Mouse (Mus musculus) lung, postnatal 25 days (tissue): ENCODE data around the gene Nudt3.

Experiments used
- DNase-seq: peaks from one replicate; pipeline ENCODE4 v3.0.0; 2022; ENCODE audit warnings: low spot score

The Nudt3 gene

DNA sequence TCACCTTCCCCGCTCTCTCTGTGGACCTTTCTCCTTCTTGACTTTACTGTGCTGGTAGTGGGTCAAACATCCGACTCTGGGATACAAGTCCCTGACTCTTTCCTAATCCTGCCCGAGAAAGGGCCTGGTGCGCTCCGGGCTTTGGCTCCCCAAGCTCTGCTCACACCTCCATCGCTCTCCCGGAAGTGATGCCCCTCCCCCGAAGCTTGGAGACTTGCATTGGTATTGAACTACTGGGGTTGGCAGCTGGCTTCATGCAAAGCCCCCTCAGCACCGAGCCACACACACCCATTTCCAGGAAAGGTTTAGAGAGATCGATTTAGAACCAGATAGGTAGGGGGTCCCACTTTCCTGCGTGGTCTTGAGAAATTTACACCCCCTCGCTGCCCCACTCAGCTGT lies 77.3 kb downstream of the Nudt3 start:
- DNase-seq = no peak

DNA sequence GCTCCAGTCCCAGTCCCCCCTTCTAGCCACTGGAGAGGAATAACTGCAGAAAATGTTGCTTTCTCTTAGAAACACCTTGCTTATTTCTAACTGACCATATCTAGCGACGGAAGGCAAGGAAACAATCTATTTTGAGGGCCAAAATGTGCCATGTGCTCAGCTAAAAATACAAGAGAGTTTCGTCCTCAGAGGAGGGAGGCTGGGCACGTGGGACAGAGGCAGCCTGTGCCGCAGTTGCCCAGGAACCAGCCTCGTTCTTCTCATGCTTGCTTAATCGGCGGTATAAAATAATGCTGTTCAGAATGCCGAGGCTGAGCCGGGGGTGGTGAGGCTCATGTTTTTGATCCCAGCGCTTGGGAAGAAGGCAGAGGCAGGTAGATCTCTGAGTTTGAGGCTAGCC lies 78.7 kb downstream of the Nudt3 start:
- no peak for DNase-seq

DNA sequence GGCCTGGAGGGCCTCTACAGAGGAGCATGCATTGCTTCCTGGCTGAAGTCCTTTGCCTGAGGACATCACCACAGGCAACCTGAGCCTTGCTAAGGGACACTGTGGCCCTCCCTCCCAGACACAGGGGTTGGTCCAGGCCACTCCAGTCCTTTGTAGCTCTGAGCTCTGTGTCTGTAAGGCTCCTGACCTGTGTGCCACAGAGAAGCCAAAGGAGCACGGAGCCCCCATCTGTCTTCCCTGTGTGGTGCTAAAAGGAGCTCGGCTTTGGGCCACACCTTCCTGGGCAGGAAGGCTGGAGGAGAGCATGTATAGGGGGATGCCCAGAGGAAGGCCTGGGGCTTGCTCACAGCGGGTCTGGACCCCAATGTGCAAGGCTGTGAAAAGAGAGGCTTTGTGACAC lies 81.3 kb downstream of the Nudt3 start:
- DNase-seq = no peak

DNA sequence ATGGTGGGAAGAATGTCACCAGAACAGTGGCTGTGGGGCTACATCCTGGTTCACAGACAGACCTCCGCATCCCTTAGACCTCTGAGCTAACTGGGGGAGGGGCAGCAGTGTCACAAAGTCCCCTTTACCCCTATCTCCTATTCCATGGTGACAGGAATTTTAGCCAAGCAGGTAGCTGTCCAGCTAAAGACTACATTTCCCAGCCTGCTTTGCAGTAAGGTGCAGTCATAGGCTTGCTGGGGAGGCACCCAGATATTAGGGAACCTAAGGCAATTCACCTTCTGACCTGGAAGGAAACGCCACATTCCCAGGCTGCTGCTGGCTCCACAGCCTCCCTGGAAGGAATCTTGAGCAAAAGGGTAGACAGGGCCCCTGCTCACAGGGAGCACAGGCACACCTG lies 82.0 kb downstream of the Nudt3 start:
- DNase-seq = no peak

DNA sequence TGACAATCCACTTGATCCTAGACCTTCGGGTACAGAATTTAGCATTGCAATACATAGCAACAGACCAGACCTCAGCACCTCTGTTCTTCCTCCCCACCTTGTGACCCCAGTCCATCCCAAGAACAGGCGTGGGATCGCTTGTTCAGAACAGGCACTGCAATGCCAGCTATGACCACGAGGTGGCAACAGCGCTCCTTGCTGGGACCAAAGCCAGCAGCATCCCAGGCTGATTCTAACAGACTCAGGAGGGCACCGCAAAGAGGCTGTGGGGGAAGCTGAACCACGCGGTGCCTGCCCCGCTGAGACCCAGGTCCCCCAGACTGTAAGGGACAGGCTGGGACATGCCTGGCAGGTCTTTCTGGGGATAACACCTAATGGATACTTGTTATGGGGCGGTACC lies 88.6 kb downstream of the Nudt3 start:
- peak; percentile 86 for DNase-seq

DNA sequence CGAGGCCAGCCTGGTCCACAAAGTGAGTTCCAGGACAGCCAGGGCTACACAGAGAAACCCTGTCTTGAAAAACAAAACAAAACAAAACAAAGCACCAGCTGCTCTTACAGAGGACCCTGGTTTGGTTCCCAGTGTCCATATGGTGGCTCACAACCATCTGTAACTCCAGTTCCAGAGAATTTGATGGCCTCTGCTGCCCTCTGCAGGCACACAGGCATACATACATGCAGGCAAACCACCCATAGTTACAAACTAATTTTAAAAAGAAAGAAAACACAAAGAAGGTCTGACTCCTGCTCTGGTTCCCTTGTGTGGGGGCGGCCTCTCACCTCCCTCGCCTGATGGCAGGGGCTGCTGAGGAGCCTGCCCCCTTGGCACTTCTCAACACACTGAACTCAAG lies 89.9 kb downstream of the Nudt3 start:
- no peak for DNase-seq

DNA sequence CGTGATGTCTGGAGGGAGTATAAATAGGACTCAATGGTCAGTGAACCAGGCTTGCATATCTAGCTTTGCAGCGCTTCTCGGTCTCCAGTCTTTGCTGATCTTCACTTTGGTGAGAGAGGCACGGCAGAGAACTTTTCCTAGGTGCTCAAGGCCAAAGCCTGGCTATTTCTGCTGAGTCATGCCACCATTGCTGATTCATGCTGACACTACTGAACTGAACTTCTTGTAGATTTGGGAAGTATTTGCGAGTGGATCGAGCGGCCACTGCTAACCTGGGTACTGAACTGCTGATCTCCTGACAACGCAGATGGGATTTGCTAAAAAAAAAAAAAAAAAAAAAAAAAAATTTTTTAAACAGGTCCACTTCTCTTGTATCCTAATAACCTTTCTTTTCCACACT lies 91.2 kb downstream of the Nudt3 start:
- no peak for DNase-seq
